Mouse (Mus musculus): ENCODE measurements around the gene Pthlh. TPM values are rescaled to one million over a fixed set of nuclear protein-coding genes. Genes with fewer than 3 reads are reported as not detected.

Pthlh gene
- polyA plus RNA-seq, 1 experiment from 2014 or later, result 6.4 TPM

- Histone ChIP-seq H3K4me3 (no peak overlapping the region), H3K9me3 (no peaks in the 10 kb centered on the region), H3K36me3 (no peaks in the 10 kb centered on the region), H3K27me3 (ENCODE audit: insufficient read depth, poor library complexity, severe bottlenecking) (no peaks in the 10 kb centered on the region), H3K27ac (no peak overlapping the region), H3K4me1 (replicated peaks) (no peaks in the 10 kb centered on the region)
- no peak for DNase-seq (ENCODE audit: low spot score)
Measured at GRCm38 (mm10) chr6:147244294-147244693, 19.7 kb downstream of the Pthlh start.

GRCm38 (mm10) chr6:147243655-147244054 lies 20.3 kb downstream of the Pthlh start:
- no peak for DNase-seq (ENCODE audit: low spot score)
- Histone ChIP-seq H3K27me3 (ENCODE audit: insufficient read depth, poor library complexity, severe bottlenecking) (no peaks in the 10 kb centered on the region), H3K9me3 (no peaks in the 10 kb centered on the region), H3K36me3 (no peaks in the 10 kb centered on the region), H3K4me1 (replicated peaks) (no peaks in the 10 kb centered on the region), H3K4me3 (no peak overlapping the region), H3K27ac (no peak overlapping the region)
- 55% methylated on average over 5 of the region's 5 CpGs for WGBS

- Histone ChIP-seq H3K27ac (no peak overlapping the region), H3K4me3 (no peak overlapping the region), H3K4me1 (replicated peaks) (no peaks in the 10 kb centered on the region), H3K27me3 (ENCODE audit: insufficient read depth, poor library complexity, severe bottlenecking) (no peaks in the 10 kb centered on the region), H3K36me3 (no peaks in the 10 kb centered on the region), H3K9me3 (no peaks in the 10 kb centered on the region)
- WGBS, result 83% methylated on average over 3 of the region's 3 CpGs
- DNase-seq (ENCODE audit: low spot score), result no peak
Measured at GRCm38 (mm10) chr6:147241541-147241940, 22.4 kb downstream of the Pthlh start.

GRCm38 (mm10) chr6:147240203-147240804 lies 23.7 kb downstream of the Pthlh start:
- peak; percentile 60 for DNase-seq (ENCODE audit: low spot score)
- Histone ChIP-seq H3K9me3 (no peaks in the 10 kb centered on the region), H3K27ac (no peak overlapping the region), H3K4me1 (replicated peaks) (no peaks in the 10 kb centered on the region), H3K27me3 (ENCODE audit: insufficient read depth, poor library complexity, severe bottlenecking) (no peaks in the 10 kb centered on the region), H3K36me3 (no peaks in the 10 kb centered on the region), H3K4me3 (no peak overlapping the region)
- WGBS, result 7% methylated on average over 4 of the region's 4 CpGs

GRCm38 (mm10) chr6:147226696-147227095 lies 37.3 kb downstream of the Pthlh start:
- DNase-seq (ENCODE audit: low spot score), result no peak
- WGBS, result 85% methylated on average over 1 of the region's 1 CpGs
- H3K36me3 ChIP-seq, result no peaks in the 10 kb centered on the region

GRCm38 (mm10) chr6:147219099-147219498 lies 44.9 kb downstream of the Pthlh start:
- Histone ChIP-seq H3K4me3 (no peak overlapping the region), H3K36me3 (no peaks in the 10 kb centered on the region), H3K27me3 (ENCODE audit: insufficient read depth, poor library complexity, severe bottlenecking) (no peaks in the 10 kb centered on the region), H3K4me1 (replicated peaks) (0 out of 2 replicates have a peak, but pooled peaks cover 6% of the 10 kb centered on the region), H3K27ac (no peak overlapping the region), H3K9me3 (no peaks in the 10 kb centered on the region)
- DNase-seq (ENCODE audit: low spot score), result no peak
- 83% methylated on average over 5 of the region's 5 CpGs for WGBS

More at GRCm38 (mm10) chr6:147226696-147227095, 37.3 kb downstream of the Pthlh start:
- H3K27me3 ChIP-seq (ENCODE audit: insufficient read depth, poor library complexity, severe bottlenecking), result no peaks in the 10 kb centered on the region
- H3K9me3 ChIP-seq, result no peaks in the 10 kb centered on the region
- no peaks in the 10 kb centered on the region for H3K4me1 ChIP-seq (replicated peaks)
- no peak overlapping the region for H3K4me3 ChIP-seq
- H3K27ac ChIP-seq, result no peak overlapping the region

GRCm38 (mm10) chr6:147216156-147216555 lies 47.8 kb downstream of the Pthlh start:
- Histone ChIP-seq H3K4me1 (replicated peaks) (0 out of 2 replicates have a peak, but pooled peaks cover 6% of the 10 kb centered on the region), H3K27ac (no peak overlapping the region)
- 96% methylated on average over 1 of the region's 1 CpGs for WGBS

GRCm38 (mm10) chr6:147207821-147208330 lies 56.1 kb downstream of the Pthlh start:
- no peaks in the 10 kb centered on the region for H3K9me3 ChIP-seq
- 89% methylated on average over 5 of the region's 5 CpGs for WGBS
- H3K27me3 ChIP-seq (ENCODE audit: insufficient read depth, poor library complexity, severe bottlenecking), result no peaks in the 10 kb centered on the region
- H3K4me1 ChIP-seq (replicated peaks), result no peaks in the 10 kb centered on the region
- H3K36me3 ChIP-seq, result no peaks in the 10 kb centered on the region
- DNase-seq (ENCODE audit: low spot score), result no peak
- no peak overlapping the region for H3K27ac ChIP-seq
- no peak overlapping the region for H3K4me3 ChIP-seq

More at GRCm38 (mm10) chr6:147216156-147216555, 47.8 kb downstream of the Pthlh start:
- Histone ChIP-seq H3K36me3 (no peaks in the 10 kb centered on the region), H3K4me3 (no peak overlapping the region), H3K9me3 (no peaks in the 10 kb centered on the region), H3K27me3 (ENCODE audit: insufficient read depth, poor library complexity, severe bottlenecking) (no peaks in the 10 kb centered on the region)
- DNase-seq (ENCODE audit: low spot score), result no peak

Other genes starting within 250 kb of the Pthlh start
- 0.50 and 0.97 TPM in 2 replicates for gene Rep15, start 231.6 kb downstream of the Pthlh start, polyA plus RNA-seq (2016; fragmentation: Nextera tagmentation; extraction: Ambion mirVana)
- gene Mrps35, start 221.4 kb downstream of the Pthlh start, polyA plus RNA-seq (2016; fragmentation: Nextera tagmentation; extraction: Ambion mirVana), result 104 and 106 TPM in 2 replicates
- gene Mansc4, start 177.2 kb downstream of the Pthlh start, polyA plus RNA-seq (2016; fragmentation: Nextera tagmentation; extraction: Ambion mirVana), result 0.63 and 1.00 TPM in 2 replicates
- gene Klhl42, start 172.8 kb downstream of the Pthlh start, polyA plus RNA-seq (2016; fragmentation: Nextera tagmentation; extraction: Ambion mirVana), result 6.5 and 7.1 TPM in 2 replicates
- gene Ccdc91, start 211.6 kb upstream of the Pthlh start, polyA plus RNA-seq (2016; fragmentation: Nextera tagmentation; extraction: Ambion mirVana), result 29.4 and 31.2 TPM in 2 replicates